Mouse (Mus musculus): ENCODE data around the gene Atp1a1.

Atp1a1 gene

DNA sequence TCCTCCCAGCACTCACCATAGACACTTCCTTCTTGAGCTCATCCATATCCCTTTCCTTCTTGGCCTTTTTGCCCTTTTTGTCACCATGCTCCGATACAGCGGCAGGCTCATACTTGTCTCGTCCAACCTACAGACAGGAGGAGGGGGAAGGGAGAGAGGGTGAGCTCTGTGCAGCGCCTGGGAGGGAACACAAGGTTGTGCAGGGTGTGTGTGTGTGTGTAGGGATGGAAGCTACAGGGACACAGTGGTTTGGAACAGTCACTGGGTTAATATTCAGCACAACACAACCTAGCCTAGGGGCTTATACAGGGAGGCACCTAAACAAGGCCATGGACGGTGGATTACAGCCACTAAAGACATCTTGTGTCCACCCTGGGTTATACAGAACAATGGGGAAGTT is 9.5 kb downstream of the Atp1a1 start:
- DNase-seq (ENCODE audit: low read depth, low spot score) = no peak

DNA sequence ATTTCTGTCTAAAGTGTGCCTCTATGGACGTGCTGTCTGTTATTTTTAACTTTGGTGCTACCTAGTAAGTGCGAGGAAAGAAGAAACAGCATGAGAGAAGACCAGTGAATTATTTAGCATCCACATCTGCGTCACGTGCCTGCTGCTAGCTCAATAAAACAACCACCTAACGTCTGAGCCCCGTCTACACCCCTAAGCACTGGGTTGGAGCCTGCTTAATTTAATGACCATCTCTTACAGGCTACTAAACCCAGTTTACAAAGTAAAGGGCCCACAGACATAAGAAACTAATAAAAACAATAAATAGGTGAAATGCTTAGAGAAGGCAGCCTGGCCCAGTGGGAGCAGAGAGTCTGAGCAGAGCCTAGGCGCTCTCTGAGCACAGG is 11.2 kb downstream of the Atp1a1 start:
- DNase-seq (ENCODE audit: low read depth, low spot score) = no peak

DNA sequence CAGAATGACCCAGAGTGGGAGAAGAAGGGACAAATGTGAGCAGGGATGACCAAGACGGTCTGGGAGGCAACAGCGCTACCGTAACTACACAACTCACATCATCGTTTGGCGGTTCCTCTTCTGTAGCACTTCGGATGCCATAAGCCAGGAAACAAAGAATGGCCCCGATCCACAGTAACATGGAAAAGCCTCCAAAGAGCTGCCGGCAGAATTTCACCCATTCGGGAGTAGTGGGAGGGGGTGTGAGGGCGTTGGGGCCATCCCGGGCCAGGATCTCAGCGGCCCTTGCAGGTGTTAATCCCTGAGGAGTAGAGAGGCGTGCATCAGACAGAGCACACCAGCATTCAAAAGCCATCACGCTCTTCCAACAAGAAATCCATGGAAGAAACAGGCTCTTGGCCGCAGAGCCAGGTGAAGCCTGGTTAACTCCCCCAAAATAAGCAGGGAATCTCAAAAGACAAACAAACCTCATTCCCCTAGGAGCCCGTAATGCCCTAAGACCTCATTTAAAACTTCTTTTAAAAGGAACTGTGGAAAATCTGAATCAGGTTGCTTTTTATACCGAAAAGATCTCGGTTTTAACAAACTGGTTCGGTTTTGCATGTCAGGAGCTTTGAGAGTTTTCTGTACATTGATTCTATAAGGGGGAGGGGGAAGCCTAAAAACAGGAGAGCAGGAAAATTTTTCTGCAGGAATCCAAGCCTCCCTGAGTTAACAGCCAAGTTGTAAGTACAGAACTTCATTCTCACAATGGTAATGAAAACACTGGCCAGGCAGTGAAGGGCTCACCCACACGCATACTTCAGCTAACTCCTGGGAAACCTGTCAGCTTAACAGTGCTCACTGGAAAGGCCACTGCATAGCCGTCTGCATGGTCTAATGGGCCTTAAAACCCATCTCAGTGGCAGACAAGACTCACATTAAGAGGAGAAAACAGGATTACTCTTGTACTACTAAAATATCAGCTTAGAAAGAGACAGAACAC is 11.9 kb downstream of the Atp1a1 start:
- DNase-seq (ENCODE audit: low read depth, low spot score) = no peak

DNA sequence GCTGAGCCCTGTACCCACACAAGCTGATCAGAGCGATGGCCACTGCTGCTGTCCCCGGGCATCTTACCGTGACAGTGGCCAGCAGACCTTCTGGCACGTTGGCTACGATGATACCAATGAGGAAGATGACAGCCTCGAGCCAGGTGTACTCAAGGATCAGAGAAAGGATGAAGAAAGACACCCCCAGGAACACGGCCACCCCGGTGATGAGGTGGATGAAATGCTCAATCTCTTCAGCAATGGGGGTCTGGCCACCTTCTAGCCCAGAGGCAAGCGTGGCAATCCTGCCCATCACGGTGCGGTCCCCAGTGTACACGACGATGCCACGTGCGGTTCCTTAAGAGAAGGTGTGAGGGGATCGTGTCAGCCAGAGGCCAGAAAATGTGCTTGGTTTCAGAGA is 14.1 kb downstream of the Atp1a1 start:
- DNase-seq (ENCODE audit: low read depth, low spot score) = no peak

DNA sequence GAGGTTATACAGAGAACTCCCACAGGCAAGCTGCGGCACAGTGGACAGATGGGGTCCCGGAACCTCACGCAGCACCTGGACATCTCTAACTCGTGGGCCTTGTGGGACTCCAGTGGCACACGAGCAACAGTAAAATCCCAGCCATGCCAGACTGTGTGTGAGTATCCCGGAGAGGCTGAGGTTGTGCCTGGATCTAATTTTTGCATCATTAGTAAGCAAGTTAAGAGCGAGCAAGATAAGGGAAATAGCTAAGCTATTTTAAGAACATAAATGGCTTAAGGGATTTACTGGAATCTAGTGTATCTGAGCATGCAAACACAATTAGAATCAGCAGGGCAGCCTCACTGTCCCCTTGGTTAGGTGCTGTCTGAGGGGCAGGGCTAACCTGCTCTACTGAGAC is 16.2 kb downstream of the Atp1a1 start:
- no peak for DNase-seq (ENCODE audit: low read depth, low spot score)

DNA sequence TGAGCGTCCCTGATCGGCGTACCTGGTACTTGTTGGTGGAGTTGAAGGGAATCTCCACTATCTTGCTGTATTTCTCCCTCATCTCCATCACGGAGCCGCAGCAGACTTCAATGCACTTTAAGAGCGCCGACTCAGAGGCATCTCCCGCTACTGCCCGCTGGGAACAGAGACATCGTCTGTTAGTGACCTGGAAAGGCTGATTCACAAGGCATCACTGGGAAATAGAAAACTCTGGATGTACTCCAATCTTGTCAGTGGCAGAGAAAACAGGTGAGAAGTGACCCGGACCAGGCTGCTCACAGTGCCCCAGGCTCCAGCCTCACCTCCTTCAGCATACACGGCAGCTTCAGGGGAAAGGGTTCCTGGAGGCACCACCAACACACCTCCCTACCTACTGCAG is 17.7 kb downstream of the Atp1a1 start:
- DNase-seq (ENCODE audit: low read depth, low spot score) = no peak

DNA sequence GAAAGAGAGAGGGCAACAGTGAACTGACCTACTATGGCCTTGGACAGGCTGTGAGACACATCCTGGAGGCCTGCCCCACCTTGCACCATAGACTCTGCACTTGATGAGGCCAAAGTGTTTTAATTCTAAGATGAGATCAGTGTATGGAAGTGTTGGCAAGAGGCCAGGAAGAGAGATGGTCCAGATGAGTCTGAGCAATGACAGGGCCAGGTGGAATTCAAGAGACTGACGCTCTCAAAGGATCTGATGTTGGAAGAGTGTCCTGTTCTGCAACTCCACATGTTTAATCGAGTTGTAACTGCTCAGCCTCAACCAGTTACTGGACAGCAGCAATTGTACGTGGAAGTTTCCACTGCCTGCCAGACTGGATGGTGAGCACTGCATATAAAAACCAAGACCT is 26.4 kb downstream of the Atp1a1 start:
- no peak for DNase-seq (ENCODE audit: low read depth, low spot score)

DNA sequence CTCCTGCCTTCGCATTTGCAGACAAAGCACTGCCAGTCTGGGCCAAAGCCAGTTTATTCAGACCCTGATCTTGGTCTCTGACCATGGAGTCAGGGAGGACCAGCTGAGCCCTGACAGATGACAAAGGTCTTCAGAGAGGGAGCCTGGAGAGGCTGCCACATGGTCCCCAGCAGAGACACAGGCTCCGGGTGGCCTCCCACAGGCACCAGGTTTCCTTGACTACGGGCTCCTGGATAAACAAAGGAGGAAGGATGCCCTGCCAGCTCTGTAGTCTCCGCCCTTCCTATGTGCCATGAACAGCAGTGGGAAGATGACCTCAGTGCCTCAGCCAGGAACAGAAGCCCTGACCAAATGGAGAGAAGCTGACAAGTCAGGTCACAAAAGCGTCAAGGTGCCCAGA is 27.1 kb downstream of the Atp1a1 start:
- no peak for DNase-seq (ENCODE audit: low read depth, low spot score)

DNA sequence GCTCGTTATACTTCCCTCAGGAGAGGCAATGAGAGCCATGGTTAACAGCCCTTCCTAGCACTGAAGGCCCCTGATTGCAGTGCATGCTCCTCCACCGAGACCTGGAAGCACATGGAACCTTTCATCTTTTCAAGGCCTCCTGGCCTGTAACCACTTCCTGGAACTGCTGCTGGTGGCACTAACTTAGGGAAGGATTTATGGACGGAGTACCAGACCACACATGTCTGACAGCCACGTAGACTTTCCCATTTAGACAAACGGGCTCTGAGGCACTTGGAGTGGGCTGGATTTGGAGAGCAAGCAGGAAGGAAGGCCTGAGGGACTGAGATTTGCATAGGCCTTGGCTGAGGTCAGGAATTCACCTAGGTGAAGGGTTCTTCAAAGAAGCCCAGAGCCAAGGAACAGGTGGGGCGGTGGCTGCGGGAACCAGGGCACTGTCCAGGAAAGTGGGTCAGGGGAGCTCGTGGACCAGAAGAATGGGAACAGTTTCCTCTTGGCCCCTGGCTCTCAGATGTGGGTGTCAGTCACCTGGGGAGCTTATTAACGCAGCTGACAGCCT is 28.9 kb downstream of the Atp1a1 start:
- DNase-seq (ENCODE audit: low read depth, low spot score) = no peak

DNA sequence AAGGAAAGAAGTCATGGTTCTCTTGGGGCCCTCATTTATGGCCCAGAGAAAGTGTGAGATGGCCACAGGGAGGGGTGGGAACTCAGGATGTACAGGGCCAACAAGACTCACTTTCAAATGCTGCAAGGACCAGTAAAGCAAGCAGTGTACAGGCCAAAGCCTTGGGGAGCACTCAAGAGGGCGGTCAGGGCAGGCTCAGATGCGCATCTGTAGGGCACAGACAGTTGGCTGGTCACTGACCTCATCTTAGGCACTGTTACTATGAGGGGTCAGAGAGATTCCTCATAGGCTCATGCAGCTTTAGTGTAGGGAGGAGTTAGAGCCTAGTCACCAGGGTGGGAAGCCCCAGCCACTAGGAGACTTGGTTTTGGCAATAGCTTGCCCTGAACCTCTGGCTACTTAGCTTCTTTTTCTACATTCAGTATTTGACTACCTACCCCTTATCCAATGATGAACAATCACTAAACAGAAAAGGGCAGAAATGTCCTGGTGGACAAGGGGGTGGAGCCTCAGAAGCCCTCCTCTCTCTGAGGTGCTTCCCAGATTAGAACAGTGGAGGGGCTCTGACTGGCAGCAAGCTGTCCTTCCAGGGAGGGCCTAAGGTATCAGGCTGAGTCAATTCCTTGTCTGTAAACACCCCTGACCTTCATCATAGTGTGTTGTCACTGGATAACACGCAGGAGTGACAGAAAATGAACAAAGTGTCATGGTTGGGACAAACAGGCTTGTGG is 29.9 kb downstream of the Atp1a1 start:
- no peak for DNase-seq (ENCODE audit: low read depth, low spot score)

DNA sequence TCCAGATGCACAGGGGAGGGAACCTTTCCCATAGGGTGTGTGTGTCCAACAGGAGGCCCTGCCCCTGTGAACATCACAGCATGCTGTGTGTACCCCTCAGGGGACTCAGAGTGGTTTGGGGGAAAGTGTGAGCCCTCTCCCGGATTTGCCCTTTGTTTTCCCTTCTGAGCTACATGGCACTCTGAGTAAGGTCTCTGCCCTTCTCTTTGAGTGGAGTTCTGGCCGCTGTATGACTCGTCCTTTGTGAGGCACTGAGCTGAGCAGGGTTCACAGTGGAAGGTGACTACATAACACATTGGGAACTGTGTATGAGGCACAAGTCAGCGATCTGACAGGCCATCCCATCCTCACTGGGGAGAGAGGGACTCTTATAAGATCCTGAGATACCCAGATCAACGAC is 31.5 kb downstream of the Atp1a1 start:
- DNase-seq (ENCODE audit: low read depth, low spot score) = no peak

DNA sequence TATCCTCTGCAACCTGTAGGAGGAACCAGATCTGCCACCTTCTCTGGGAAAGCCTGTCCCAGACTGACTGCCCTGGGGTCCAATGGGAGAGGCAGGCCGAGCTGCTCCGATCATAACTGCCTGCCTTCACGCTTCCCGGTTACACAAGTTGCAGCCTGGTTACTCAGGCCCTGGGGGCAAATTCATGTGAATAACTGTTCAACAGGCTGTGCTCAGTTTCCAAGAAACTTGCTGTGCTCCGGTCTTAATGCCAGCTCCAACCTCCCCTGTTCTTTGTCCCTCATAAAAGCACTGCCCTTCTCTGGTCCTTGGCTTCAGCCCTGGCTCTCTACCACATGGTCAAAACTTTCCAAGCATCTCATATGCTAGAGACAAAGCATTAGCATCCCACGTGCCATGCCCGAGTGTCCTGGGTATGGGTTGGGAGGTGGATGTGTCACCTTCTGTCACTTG is 32.3 kb downstream of the Atp1a1 start:
- DNase-seq (ENCODE audit: low read depth, low spot score) = no peak

DNA sequence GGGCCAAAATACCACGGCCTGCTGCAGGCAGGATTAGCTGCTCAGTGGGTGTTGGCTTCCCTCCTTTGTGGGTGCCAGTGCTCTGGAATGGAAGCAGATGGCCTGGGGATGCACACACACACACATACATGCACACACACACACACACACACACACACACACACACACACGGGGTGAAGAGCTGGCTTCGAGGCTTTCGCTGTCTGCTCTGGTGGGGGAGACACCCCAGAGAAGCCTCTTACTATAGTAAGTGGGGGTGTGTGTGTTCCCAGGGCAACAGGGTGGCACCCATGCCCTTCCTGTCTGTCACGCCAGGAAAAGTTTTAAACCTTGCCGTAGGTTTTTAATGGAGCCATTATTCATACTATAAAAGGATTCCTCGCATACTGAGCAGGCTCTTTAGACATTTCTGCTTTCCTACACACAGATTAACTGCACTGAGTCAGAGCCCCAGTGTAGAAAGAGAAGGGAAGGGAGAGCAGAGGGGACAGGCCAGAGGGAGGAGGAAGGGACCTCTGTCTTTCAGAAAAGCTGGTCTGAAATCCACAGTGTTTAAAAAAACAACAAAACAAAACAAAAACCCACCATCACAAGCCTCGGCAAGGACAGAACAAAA is 32.9 kb downstream of the Atp1a1 start:
- DNase-seq (ENCODE audit: low read depth, low spot score) = no peak

DNA sequence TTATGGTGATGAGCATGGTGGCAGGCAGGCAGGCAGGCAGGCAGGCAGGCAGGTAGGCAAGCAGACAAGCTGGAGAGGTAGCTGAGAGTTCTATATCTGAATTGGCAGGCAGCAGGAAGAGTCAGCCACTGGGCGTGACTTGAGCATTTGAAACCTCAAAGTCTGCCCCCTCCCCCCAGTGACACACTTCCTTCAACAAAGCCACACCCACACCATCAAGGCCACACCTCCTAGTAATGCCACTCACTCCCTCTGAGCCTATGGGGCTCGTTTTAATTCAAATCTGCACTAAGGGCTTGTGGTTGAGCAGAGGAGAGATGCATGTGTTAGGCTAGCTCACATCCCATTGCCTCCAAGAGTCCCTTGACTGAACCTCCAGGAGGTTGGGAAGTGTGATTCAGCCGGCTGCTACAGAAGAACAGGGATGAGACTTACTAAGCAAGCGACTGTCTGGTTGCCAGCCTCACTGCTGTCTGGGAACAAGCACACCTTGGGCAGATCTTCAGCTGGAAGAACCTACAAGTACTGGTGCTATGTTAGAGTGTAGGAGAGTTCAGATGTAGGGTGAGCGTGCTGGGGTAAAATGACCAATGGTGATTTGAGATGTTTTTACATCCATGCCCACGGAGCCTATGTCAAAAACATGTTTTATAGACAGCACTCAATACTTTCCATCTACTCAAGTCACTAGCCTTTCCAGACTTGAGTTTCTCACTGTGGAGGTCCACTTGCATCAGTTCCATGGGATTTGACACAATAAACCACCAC is 33.6 kb downstream of the Atp1a1 start:
- DNase-seq (ENCODE audit: low read depth, low spot score) = no peak

DNA sequence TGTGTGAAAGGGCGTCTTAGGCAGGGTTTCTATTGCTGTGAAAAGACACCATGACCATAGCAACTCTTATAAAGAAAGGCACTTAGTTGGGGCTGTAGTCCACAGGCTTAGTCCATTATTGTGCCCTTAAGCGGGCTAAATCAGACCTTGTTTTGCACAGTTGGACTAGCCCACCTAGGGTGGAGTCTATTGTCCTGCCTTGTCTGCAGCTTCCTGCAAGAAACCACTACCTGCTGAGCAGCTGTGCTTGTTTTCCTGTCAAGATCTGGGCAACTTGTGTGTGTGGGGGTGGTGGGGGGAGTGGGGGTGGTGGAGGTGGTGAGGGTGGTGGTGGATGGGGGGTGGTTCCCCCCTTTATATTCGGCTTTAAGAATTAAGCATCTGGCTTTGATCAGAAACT is 34.2 kb downstream of the Atp1a1 start:
- no peak for DNase-seq (ENCODE audit: low read depth, low spot score)

DNA sequence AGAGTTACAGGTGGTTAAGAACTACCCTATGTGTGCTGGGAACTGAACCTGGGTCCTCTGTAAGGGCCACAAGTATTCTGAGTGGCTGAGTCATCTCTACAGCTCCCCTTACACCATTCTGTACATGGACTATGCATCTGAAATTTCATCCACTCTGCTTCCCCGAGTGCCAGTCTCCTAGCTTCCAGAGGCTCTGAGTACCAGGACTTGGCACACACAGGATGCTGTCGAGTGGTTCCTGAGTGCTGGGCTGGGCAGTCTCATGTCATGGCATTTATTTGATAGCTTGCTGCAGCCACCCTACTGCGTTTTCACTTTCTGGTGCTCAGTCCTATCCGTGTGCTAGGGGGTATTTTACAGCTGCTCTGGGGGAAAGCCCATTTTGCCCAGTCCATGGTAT is 35.9 kb downstream of the Atp1a1 start:
- DNase-seq (ENCODE audit: low read depth, low spot score) = no peak

DNA sequence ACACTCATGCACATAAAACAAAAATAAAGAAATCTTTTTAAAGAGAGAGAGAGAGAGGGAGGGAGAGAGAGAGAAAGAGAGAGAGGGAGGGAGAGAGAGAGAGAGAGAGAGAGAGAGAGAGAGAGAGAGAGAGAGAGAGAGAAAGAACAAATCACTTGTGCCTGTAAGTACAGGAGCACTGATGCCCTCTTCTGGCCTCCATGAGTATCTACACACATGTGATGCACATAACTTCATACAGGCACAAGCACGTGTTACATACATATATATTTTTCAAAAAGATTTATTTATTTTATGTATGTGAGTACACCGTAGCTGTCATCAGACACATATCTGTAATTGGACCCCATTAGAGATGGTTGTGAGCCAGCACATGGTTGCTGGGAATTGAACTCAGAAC is 40.5 kb downstream of the Atp1a1 start:
- DNase-seq (ENCODE audit: low read depth, low spot score) = no peak

DNA sequence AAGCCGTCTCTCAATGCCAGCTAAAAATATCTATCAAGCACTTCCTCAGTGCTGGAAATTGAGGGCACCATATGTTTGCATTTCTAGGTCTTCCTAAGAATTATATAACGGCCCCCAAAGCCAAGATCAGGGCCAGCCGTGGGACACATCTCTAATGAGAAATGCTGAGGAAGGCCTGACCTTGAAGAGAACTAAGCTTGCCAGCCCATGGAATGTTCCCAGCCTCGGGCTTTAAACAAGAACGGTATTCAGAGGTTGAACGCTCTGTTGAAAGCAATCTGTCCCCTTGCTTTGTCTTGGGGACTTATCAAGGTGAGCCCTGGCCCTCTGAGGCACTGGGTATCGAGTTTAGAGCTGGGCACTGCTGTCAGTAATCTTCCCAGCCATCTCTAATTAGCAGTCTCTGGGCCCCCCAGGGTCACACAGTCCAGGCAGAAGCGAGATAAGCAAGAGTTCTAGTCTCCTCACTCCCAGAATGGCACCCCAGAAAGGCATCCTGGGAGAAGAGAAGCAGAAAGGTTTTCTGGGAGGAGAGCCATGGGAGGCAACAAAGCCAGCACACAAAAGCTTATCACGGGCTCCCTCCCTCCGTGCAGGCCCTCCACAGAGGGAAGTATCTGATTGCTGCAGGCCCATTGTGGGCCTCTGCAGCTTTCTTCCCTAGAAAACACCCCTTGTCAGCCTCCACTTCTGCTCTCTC is 41.8 kb downstream of the Atp1a1 start:
- no peak for DNase-seq (ENCODE audit: low read depth, low spot score)

DNA sequence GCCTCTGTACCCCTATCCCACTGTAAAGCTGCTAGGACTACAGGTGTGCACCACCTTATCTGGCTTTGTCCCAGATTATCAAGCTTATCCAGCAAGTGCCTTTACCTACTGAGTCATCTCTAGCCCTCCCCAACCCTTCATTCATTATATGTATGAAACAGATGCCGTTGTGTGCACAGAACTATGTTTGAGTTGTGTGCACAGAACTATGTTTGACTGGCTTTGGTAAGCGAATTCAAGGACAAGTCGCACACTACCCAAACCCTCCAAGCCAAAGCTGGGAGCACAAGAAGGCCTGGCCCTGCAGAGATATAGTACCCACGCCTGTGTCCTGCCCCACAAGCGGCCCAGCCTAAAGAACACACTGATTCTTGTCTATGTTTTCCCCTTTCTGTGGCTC is 42.5 kb downstream of the Atp1a1 start:
- no peak for DNase-seq (ENCODE audit: low read depth, low spot score)

DNA sequence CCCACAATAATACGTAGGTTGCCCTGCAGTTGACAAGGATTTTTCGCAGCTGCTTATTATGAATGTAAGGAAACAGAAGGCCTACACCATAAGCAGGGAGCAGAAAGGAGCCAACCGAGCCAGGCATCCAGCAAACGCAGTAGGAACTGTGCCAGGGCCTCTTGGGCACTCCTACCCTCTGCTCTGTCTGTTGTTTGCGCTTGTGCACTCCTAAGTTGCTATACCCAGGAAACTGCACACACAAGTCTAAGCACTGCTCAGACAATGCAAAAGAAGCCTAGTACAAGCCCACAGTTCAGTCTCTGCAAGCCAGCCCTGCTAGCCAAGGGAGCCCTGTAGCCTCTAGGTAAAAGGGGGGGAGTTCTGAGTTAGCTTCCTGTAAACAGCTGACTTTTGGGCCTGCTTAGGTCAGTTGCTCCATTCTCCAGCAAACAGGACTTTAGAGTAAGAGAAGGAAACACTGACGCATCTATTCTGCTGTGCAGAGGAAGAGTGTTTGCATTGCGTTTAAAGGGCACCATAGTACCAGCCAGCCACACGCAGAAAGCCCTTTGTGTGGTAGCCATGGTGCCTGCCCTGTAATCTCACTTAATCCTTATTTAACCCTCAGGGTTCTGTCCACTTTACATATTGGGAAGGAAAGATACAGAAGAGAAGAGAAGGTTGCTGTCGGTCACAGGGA is 43.5 kb downstream of the Atp1a1 start:
- DNase-seq (ENCODE audit: low read depth, low spot score) = no peak
